Mouse (Mus musculus) ovary, postnatal 36 days (tissue): Measurements from ENCODE around the gene Kazn.
A peak's percentile ranks its signal among the peaks of the same experiment; 100 is the strongest.

Experiments
- DNase-seq: peaks from one replicate; pipeline ENCODE4 v3.0.0; 2022; ENCODE audit warnings: low spot score, mixed read lengths

Kazn gene

DNA sequence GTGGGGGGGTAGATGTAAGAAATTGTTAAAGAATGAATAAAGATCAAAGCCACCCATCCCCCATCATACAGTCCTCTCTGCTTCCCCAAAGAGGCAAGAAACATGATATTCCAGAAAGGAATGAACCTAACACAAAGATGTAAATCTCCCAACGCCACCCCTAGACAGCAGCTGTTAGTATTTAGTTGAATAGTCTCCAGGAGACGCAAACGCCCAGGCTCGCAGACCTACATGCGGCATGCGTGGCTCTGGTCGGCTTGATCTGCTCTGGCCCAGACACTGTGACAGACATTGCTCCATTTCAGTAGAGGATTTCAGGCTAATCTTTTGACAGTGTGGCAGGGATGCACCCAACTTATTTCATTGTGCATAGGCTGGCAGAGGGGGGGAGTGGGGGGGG, 120.7 kb downstream of the Kazn start:
- no peak for DNase-seq

- DNase-seq: no peak
Measured at GRCm38 (mm10) chr4:142117993-142118392, 121.2 kb downstream of the Kazn start.

- DNase-seq: peak; percentile 23
Measured at GRCm38 (mm10) chr4:142113306-142113705, 125.9 kb downstream of the Kazn start.

DNA sequence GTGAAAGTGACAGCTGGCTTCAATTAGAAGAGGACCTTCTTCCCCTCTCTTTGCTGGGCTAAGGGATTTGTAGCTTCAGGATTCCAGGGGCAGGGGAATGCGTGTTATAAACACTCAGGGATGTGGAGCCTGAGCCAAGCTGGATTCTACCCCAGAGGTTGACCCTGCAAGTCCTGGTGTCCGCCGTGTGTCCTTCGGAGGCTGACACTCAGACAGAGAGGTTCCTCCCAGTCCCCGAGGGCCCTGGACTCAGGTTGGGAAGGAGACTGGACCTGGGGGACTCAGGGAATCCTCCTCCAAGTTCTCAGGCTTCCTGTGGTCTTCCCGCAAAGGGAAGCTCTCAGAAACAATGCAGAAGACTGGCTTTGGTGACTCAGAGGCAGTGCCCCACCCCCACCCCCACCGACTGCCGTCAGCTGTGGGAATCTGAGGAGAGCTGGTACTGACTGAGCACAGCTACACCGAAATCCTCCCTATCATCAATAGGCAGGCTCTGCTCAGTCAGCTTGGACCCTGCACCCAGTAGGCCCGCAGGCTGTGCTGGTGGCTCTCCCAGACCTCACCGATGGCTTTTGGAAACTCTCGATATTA, 136.0 kb downstream of the Kazn start:
- DNase-seq: no peak

DNA sequence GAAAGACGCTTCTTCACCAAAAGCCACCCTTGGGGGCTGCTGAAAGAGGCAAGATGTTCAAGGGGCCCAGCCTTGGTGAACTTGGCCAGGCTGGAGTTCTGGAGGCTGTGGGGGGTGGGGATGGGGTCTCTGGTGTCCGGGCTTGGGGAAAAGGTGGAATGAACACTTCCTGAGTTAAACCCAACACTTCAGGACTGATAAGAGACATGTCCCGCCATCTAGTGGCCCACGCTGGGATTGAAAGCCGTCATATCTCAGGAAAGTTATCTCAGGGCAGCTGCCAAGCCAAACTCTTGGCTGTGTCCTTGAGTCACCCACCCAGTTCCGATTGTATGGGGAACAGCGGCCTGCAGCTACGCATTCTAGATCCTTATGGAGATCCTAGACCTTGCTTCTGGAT, 140.9 kb downstream of the Kazn start:
- DNase-seq: peak; percentile 80

- DNase-seq: peak; percentile 33
Measured at GRCm38 (mm10) chr4:142097871-142098270, 141.3 kb downstream of the Kazn start.

DNA sequence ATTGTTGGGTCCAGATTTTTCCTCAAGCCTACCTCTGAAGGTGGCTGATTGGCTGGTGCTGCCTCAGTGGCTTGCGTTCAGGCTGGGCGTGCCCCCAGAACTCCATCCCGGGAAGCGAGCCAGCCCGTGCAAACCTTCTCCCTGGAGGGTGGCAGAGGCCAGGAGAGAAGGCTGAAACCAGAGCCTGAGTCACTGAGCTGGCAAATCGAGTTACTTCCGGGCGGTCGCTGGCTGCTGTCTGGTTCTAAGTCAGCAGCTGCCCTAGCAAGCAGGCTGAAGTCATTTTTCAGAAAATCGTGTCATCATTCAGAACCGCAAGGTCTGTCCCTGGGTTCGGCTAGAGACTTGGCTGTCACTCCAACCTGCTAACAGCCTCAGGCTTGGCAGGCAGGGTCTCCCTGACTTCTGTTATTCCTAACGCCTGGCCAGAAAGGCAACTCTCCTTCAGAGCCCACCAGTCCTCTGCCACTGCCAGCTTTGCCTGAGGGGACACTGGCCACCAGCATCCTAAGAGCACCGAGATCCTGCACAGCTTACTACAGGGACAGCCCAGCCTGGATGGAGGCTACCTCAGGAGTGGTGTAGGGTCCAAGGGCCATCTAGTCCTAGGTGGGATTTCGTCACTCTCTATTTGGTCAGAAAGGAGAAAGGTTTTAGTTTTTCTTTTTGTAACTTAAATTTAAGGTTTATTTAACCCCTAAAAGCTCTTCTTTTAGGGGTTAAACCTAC, 143.5 kb downstream of the Kazn start:
- peak; percentile 65 for DNase-seq

DNA sequence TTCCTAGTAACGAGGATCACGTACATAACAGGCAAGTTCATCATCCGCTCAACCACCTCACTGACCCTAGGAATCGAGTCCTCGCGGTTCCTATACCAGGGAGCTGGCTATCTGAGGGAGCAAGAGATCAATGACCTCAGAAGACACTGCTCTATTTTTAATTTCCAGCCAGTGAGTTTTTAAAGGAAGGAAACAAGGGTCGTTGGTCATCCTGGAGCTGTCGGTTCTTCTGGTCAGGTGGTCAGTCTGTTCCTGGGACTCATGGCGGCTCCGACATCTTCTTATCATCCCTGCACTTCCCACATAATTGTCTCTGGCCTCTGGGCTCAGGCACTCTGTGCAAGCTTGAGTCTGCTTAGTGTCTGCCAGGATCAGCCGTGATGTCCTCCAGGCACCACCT, 144.8 kb downstream of the Kazn start:
- DNase-seq: no peak

DNA sequence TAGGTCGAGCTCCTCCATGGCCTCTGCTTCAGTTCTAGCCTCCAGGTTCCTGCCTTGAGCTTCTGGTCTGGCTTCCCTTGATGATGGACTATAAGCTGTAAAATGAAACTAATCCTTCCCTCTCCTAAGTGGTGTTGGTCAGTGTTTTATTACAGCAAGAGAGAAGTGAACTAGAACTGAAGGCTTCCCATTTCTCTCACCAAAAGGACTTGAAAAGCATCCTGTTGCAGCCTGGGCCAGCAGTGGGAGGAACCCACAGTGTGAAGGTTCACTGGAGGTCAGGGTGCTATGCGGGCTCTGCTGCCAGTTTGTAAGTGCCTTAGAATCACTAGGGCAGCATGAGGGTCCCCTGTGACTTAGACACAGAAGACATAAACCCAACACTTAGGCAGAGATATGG, 148.1 kb downstream of the Kazn start:
- no peak for DNase-seq

DNA sequence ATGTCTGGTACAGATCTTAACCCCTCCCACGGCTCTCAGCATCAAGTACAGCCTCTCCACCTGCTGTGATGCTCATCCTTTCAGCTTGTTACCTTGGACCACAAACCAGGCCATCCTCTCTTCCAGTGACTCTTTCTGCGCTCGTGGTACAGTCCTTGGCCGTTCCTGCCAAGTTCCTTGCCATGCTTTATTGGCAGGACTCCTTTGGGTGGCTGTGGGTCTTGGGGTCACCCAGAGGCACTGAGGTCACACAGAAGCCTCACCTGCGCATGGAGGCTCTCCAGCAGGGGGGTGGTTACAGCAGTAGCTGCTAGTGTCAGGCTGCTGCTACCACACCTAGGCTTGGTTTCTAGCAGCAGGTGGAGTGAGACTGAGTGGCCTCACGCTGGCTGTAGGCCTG, 149.2 kb downstream of the Kazn start:
- DNase-seq: no peak

GRCm38 (mm10) chr4:142088836-142089235, 150.4 kb downstream of the Kazn start:
- DNase-seq: no peak

- DNase-seq: no peak
Measured at GRCm38 (mm10) chr4:142088409-142088808, 150.8 kb downstream of the Kazn start.

- no peak for DNase-seq
Measured at GRCm38 (mm10) chr4:142084936-142085563, 154.2 kb downstream of the Kazn start.

DNA sequence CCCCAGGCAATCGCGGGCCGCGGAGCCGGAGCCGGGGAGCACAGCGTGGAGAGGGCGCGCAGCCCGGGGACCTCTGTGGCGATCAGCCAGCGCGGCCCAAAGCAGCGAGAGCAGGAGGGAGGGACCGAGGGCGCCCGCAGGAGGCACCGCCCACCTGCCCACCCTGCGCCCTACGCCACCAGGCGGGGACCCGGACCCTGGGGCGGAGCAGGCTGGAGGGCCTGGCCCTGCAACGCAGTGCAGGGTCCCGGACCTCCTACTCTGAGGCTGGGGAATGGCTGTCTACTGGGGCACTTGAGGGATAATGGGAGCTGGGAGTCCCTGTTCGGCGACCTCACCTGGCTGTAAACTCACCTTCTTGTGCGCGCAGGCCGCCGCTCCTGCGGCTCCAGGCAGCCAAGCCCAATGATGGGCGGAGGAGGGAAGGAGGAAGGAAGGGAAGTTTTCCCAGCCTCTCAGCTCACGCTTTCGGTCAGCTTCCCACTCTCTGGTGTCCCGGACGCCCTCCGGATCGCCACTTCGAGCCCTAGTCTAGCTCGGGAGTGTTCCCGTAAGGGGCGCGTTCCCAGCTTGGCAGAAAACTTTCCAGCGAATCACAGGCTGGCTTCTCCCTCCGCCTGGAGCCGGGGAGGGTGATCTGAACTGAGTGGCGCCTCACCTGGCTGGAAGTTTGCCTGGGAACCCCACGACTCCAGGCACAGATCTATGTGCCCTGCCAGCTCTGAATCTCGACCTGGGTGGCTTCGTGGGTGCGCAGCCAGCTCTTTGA, 154.9 kb downstream of the Kazn start, which contains the start of gene Tmem51:
Tmem51 (minus strand) TSS at position 174 of the 769 bp plus-strand sequence.
- peak; percentile 77 for DNase-seq

DNA sequence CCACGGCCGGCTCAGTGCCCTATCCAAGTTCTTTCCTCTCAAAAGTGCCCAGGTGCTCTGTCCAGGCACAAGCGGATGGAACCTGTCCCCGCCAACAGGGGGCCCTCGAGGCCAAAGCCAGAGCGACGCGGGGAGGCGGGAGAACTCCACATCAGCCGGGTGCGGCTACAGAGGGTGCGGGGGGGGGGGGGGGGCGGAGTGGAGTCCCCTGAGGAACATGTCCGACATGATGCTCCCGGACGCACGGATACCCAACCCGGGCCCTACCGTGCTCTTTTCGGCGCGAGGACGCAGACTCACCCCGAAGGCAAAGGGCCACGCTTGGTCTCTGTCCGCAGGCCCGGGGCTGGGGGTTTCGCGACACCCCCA, 155.5 kb downstream of the Kazn start:
- DNase-seq: peak; percentile 78

DNA sequence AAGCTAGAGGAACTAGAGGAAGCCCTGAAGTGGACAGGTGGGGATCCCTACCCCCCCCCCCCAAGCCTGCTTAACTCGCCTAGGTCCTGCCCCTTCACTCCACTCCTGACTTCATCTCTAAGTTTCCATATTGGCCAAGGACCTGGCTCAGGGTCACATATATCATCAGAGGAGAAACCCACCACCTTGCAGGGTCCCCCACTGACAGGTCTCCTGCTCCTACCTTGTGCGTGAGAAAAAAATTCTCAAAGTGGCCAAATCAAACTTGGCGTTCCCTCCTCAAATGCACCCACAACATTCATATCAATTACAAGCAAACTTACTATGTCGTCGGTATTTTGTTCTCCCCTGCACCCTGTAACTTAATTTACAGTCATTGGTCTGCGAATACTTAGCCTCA, 156.0 kb downstream of the Kazn start:
- no peak for DNase-seq

GRCm38 (mm10) chr4:142082703-142083102, 156.5 kb downstream of the Kazn start:
- no peak for DNase-seq

- DNase-seq: peak; percentile 34
Measured at GRCm38 (mm10) chr4:142081631-142082283, 157.4 kb downstream of the Kazn start.

DNA sequence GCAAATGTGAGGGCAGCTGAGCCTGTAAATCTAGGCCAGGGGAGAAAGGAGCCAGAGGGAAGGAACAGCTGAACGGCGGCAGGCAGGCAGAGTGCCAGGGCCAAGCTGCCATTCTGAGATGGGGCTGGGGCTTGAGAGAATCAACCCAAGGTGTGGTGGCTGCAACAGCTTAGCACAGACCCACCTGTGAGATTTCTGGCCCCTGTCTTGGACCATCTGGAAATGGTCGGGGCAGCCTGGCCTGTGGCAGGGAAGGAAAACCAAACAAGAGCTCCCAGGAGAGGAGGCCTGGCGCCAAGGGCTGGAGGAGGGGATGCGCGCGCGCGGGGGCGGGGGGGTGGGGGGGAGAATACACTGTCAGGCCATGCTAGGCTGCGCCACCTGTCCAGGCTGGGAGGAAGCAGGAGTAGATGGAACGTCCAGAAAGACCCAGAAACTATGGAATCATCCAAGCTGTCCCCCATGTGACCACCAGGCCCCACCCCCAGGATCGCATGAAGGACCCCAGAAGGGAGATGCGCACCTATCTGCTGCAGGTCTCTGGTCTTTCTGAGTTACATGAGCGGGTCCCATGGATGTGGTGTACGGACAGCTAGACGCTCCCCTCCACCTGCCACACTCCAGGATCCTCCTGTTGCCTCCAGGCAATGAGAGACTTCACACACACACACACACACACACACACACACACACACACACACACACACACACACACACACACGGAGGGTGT, 158.1 kb downstream of the Kazn start:
- peak; percentile 37 for DNase-seq

DNA sequence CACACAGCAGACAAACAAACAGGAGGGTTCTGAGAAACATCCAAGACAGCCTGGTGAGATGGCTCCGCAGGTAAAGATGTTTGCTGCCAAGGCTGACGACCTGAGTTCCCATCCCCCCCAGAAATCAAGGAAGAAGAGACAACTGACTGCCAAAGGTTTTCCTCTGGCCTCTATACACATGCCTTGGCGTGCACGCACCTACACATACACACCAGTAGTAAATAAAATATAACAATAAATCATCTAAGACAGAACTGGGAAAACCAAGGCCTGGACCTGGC, 158.8 kb downstream of the Kazn start:
- no peak for DNase-seq

DNA sequence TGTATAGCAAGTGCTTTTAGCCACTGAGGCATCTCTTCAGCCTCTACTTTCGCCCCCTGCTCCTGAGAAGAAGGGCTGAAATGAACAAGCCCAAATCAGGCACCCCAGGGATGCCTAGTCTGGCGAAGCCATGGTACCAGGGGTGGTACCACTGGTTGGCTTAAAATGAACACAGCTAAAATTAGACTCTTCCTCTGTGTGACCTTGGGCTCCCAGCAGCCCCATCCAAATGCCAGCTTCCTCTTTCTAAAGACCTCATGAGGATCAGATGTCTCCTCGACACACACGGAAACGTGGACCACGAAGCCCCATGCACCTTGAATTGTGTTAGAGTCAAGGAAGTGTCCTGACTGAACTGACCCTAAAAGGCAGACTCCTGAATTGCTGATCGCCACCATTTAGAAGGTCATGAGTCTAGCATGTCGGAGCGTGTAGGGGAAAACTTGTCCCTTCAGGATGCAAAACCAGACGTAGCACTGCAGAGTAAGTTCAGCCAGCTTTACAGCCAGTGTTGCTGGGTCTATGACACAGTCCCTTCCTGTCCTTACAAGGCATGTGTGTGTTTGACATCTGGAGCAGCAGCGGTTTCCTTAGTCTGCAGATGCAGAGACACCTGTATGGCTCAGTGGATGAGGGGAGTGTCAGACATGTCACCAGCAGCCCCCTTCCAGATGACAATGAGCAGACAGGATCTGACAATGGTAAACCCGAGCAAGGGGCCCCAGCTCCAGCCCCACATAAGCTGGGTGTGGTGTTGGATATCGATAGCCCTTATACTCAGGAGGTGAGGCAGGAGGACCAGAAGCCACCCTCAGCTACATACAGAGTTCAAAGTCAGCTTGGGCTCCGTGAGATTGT, 159.3 kb downstream of the Kazn start:
- DNase-seq: no peak
